Mouse (Mus musculus) stomach, postnatal 0 days (tissue): ENCODE measurements around the gene Cd5l.

Source experiments
- CTCF ChIP-seq: IDR thresholded peaks from 2 replicates; pipeline ENCODE4 v1.5.1; 2016; ENCODE audit warnings: antibody characterized with exemption, low read depth, mild to moderate bottlenecking, moderate library complexity
- EP300 ChIP-seq: optimal IDR thresholded peaks from 2 replicates; pipeline ENCODE3; 2016; ENCODE audit warnings: antibody characterized with exemption

GRCm38 (mm10) chr3:87337899-87338298 lies 19.8 kb upstream of the Cd5l start:
- no peak for TF ChIP-seq CTCF
- TF ChIP-seq EP300, result no peak
